Mouse (Mus musculus) small intestine, adult 2 months (tissue): ENCODE measurements around the gene Rnpepl1. TPM values are rescaled to one million over a fixed set of nuclear protein-coding genes. Genes with fewer than 3 reads are reported as not detected.
"Not testable (repeated sequence)": the region's sequence is repeated elsewhere in the genome, so short reads cannot be mapped to it uniquely, and the experiment has no call there.

ENCODE experiments used
- H3K27ac ChIP-seq: fragments of 200-500 bp; 2 replicates; pipeline ENCODE4 v1.5.1; 2012; ENCODE audit warnings: low read depth, low read length, control low read depth, inconsistent platforms; ENCODE audit not compliant: insufficient read depth
- H3K27me3 ChIP-seq: fragments of 200-500 bp; 2 replicates; pipeline ENCODE4 v1.6.1; 2012; ENCODE audit warnings: mild to moderate bottlenecking, moderate library complexity, low read length, inconsistent platforms; ENCODE audit not compliant: control insufficient read depth, insufficient read depth
- H3K36me3 ChIP-seq: fragments of 200-500 bp; 2 replicates; pipeline ENCODE4 v1.6.1; 2012; ENCODE audit warnings: mild to moderate bottlenecking, low read length, control low read depth, inconsistent platforms; ENCODE audit not compliant: control insufficient read depth, insufficient read depth
- H3K4me1 ChIP-seq: fragments of 200-500 bp; 2 replicates; pipeline ENCODE4 v1.6.1; 2012; ENCODE audit warnings: low read length, inconsistent platforms, mixed read lengths; ENCODE audit not compliant: control insufficient read depth, insufficient read depth, insufficient read length
- H3K4me3 ChIP-seq: fragments of 200-500 bp; 2 replicates; pipeline ENCODE4 v1.5.1; 2012; ENCODE audit warnings: low read depth, mild to moderate bottlenecking, control low read depth, inconsistent platforms, low read length, moderate library complexity
- CTCF ChIP-seq: fragments of 200-500 bp; IDR thresholded peaks from 2 replicates; pipeline ENCODE4 v1.5.1; 2012; ENCODE audit warnings: low read depth, mild to moderate bottlenecking, control low read depth, inconsistent platforms, low read length, moderate library complexity, mixed read lengths; ENCODE audit not compliant: insufficient replicate concordance, insufficient read length; ENCODE audit errors: extremely low read depth
- POLR2A ChIP-seq: fragments of 200-500 bp; IDR thresholded peaks from 2 replicates; pipeline ENCODE4 v1.6.1; 2012; ENCODE audit warnings: low read depth, mild to moderate bottlenecking, control low read depth, inconsistent platforms, low read length, moderate library complexity
- WGBS: fragments of 180-500 bp; shearing (Covaris S2); methylation state at CpG from one replicate; pipeline ENCODE4 v1.1.7; 2018; 5-methylcytosine and 5-hydroxymethylcytosine counted together
- polyA plus RNA-seq: library from polyadenylated mRNA; depleted of rRNA; stranded (reverse); fragments of >200 nt; gene quantifications from 2 replicates; pipeline ENCODE4 v1.2.3, GENCODE M21; 2012; rRNA removed

Gene Rnpepl1
- polyA plus RNA-seq, 1 experiment, result 410 TPM

GRCm38 (mm10) chr1:92958999-92959398, 48.4 kb downstream of the Rnpepl1 start:
- H3K36me3 ChIP-seq, result peaks cover 12% of the 10 kb centered on the region
- no peak for TF ChIP-seq POLR2A
- no peak for TF ChIP-seq CTCF
- WGBS, result 33% methylated on average over 1 of the region's 1 CpGs
- H3K4me3 ChIP-seq, result no peak overlapping the region
- H3K27ac ChIP-seq, result no peak overlapping the region
- H3K27me3 ChIP-seq, result no peaks in the 10 kb centered on the region
- H3K4me1 ChIP-seq, result no peaks in the 10 kb centered on the region

- WGBS, result 92% methylated on average over 6 of the region's 6 CpGs
- not testable (repeated sequence) for H3K4me3 ChIP-seq, H3K36me3 ChIP-seq, H3K27ac ChIP-seq, H3K27me3 ChIP-seq, H3K4me1 ChIP-seq
Observed at GRCm38 (mm10) chr1:92970791-92971190, 60.2 kb downstream of the Rnpepl1 start.

- Histone ChIP-seq H3K36me3 (0 out of 2 replicates have a peak, but pooled peaks cover 3% of the 10 kb centered on the region), H3K27ac (no peak overlapping the region), H3K4me3 (no peak overlapping the region), H3K27me3 (no peaks in the 10 kb centered on the region), H3K4me1 (no peaks in the 10 kb centered on the region)
- 78% methylated on average over 7 of the region's 7 CpGs for WGBS
- TF ChIP-seq CTCF (no peak), POLR2A (no peak)
Observed at GRCm38 (mm10) chr1:92971879-92972795, 61.6 kb downstream of the Rnpepl1 start.

DNA sequence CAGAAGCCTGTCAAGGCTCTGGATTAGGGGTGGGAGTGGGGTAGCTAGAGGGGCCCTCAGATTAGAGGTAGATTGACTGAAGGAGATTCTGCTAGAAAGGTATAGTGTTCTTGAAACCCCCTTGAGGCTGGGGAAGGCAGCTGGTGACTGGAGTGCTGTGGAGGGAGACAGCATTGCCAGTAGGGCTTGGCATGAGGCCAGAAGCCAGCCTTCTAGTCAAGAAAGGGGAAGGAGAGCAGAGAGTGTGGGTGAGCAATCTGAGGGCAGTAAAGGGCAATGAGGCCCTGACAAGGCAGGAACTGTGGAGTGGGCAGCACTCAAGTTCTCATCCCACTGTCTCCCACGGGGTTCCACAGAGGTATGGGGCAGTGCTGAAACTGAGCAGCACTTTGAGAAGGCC, 62.3 kb downstream of the Rnpepl1 start:
- H3K27ac ChIP-seq, result no peak overlapping the region
- H3K4me3 ChIP-seq, result no peak overlapping the region
- no peaks in the 10 kb centered on the region for H3K4me1 ChIP-seq
- H3K36me3 ChIP-seq, result 0 out of 2 replicates have a peak, but pooled peaks cover 3% of the 10 kb centered on the region
- WGBS, result 47% methylated on average over 1 of the region's 1 CpGs
- no peaks in the 10 kb centered on the region for H3K27me3 ChIP-seq
- TF ChIP-seq CTCF (no peak), POLR2A (no peak)

Other genes starting within 250 kb of the Rnpepl1 start
- 6.8 and 8.4 TPM in 2 replicates for gene Gpc1, start 79.1 kb upstream of the Rnpepl1 start, polyA plus RNA-seq
- gene Ankmy1, start 7.9 kb upstream of the Rnpepl1 start, polyA plus RNA-seq, result 0.15 TPM in 1 of 2 replicates, not detected in the other
- 21.5 and 29.9 TPM in 2 replicates for gene Dusp28, start 3.8 kb upstream of the Rnpepl1 start, polyA plus RNA-seq
- gene Capn10, start 23.6 kb downstream of the Rnpepl1 start, polyA plus RNA-seq, result 13.7 and 29.0 TPM in 2 replicates
- 16.4 and 25.9 TPM in 2 replicates for gene Gpr35, start 40.1 kb downstream of the Rnpepl1 start, polyA plus RNA-seq
- 0.14 and 112 TPM in 2 replicates for gene Aqp12, start 95.6 kb downstream of the Rnpepl1 start, polyA plus RNA-seq
- 1.3 and 2.0 TPM in 2 replicates for gene Kif1a, start 191.2 kb downstream of the Rnpepl1 start, polyA plus RNA-seq
- gene Agxt, start 224.5 kb downstream of the Rnpepl1 start, polyA plus RNA-seq, result 0.14 and 0.58 TPM in 2 replicates